Mouse (Mus musculus) lung, embryonic 15.5 days (tissue): ENCODE data around the gene Alk. TPM values are rescaled to one million over a fixed set of nuclear protein-coding genes. Genes with fewer than 3 reads are reported as not detected.
"Not testable (repeated sequence)": the region's sequence is repeated elsewhere in the genome, so short reads cannot be mapped to it uniquely, and the experiment has no call there.

Experiments
- ATAC-seq: fragments of 200-750 bp; cut with Nextera tagmentation; 2 replicates; pipeline ENCODE4 v1.8.0; 2017; ENCODE audit warnings: moderate number of reproducible peaks, borderline replicate concordance; ENCODE audit not compliant: low FRiP score, low TSS enrichment; ENCODE audit errors: extremely low read depth
- H3K27ac ChIP-seq: fragments of 300-500 bp; sonication (generic); 2 replicates; pipeline ENCODE4 v1.5.1; 2015; ENCODE audit warnings: moderate library complexity, mild to moderate bottlenecking, inconsistent platforms
- H3K27me3 ChIP-seq: fragments of 300-500 bp; sonication (generic); 2 replicates; pipeline ENCODE4 v1.6.1; 2015; ENCODE audit warnings: inconsistent platforms
- H3K36me3 ChIP-seq: fragments of 300-500 bp; sonication (generic); 2 replicates; pipeline ENCODE4 v1.6.1; 2015; ENCODE audit warnings: inconsistent platforms
- H3K4me1 ChIP-seq: fragments of 300-500 bp; sonication (generic); 2 replicates; pipeline ENCODE4 v1.6.1; 2015; ENCODE audit warnings: inconsistent platforms
- H3K4me2 ChIP-seq: fragments of 300-500 bp; sonication (generic); 2 replicates; pipeline ENCODE4 v1.6.1; 2015; ENCODE audit warnings: inconsistent platforms, mild to moderate bottlenecking, moderate library complexity
- H3K4me3 ChIP-seq: fragments of 300-500 bp; sonication (generic); 2 replicates; pipeline ENCODE4 v1.5.1; 2015; ENCODE audit warnings: mild to moderate bottlenecking, inconsistent platforms
- H3K9ac ChIP-seq: fragments of 300-500 bp; sonication (generic); 2 replicates; pipeline ENCODE4 v1.6.1; 2015; ENCODE audit warnings: inconsistent platforms
- H3K9me3 ChIP-seq: fragments of 300-500 bp; sonication (generic); 2 replicates; pipeline ENCODE4 v1.6.1; 2016; ENCODE audit warnings: inconsistent platforms
- WGBS: fragments of 180-500 bp; shearing (Covaris S2); methylation state at CpG from one replicate; pipeline ENCODE4 v1.1.7; 2015; 5-methylcytosine and 5-hydroxymethylcytosine counted together
- polyA plus RNA-seq: library from polyadenylated mRNA; unstranded; fragments of >200 nt; fragmentation: Nextera tagmentation; extraction: Ambion mirVana; gene quantifications from 2 replicates; pipeline ENCODE4 v1.2.1, GENCODE M21; 2015

Alk gene
- polyA plus RNA-seq, 1 experiment from 2014 or later = 0.22 TPM

DNA sequence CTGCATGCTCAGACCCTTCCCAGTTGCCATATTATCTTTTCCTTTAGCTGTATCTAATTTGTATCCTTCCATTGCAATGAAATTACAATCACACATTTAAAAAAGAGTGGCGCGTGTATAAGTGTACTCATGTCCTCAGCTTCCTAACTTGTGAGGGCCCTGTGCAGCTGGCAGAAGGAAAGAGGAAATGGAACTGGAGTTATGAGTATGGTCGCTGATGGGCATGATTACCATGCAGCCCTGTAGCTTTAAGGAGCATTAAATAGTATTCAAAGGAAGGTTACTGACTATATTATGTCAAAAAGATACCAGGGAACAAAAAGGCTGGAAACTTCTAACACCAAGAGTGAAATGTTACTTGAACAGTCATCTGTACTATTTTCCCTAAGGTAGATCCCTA is 79.6 kb downstream of the Alk start:
- ATAC-seq = no peak
- WGBS = 86% methylated on average over 3 of the region's 3 CpGs
- Histone ChIP-seq H3K27ac (no peak overlapping the region), H3K9ac (no peak overlapping the region), H3K36me3 (no peaks in the 10 kb centered on the region), H3K9me3 (no peaks in the 10 kb centered on the region), H3K4me3 (no peak overlapping the region), H3K4me1 (no peaks in the 10 kb centered on the region), H3K27me3 (no peaks in the 10 kb centered on the region), H3K4me2 (no peak overlapping the region)

DNA sequence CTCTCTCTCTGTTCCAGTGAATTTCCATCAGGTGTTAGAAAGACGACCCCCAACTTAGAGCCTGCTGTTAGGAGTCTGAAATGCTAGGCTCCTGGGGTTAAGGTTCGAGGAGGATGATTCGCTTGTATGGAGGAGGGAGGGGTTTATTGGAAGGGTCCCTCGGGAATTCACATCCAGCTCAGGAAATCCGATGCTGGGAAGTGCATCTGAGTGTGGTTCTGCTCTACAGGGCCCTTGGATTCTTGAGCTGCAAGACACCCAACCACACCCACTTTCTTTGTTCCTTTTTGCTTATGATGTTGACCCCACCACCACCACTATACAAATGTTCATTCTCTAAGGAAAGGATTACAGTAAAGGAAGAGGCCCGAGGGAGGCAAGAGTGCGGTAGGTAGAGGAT is 81.4 kb downstream of the Alk start:
- no peaks in the 10 kb centered on the region for H3K27me3 ChIP-seq
- H3K36me3 ChIP-seq = no peaks in the 10 kb centered on the region
- ATAC-seq = no peak
- WGBS = 46% methylated on average over 7 of the region's 7 CpGs
- no peaks in the 10 kb centered on the region for H3K4me1 ChIP-seq
- H3K9ac ChIP-seq = no peak overlapping the region
- no peak overlapping the region for H3K27ac ChIP-seq
- no peak overlapping the region for H3K4me3 ChIP-seq
- no peaks in the 10 kb centered on the region for H3K9me3 ChIP-seq
- H3K4me2 ChIP-seq = no peak overlapping the region

- ATAC-seq = no peak
- no peaks in the 10 kb centered on the region for H3K27me3 ChIP-seq
- H3K9ac ChIP-seq = no peak overlapping the region
- H3K36me3 ChIP-seq = no peaks in the 10 kb centered on the region
- WGBS = 16% methylated on average over 4 of the region's 4 CpGs
- H3K4me3 ChIP-seq = no peak overlapping the region
- H3K4me2 ChIP-seq = no peak overlapping the region
- H3K9me3 ChIP-seq = no peaks in the 10 kb centered on the region
- no peaks in the 10 kb centered on the region for H3K4me1 ChIP-seq
- no peak overlapping the region for H3K27ac ChIP-seq
Measured at GRCm38 (mm10) chr17:72522381-72522780, 82.0 kb downstream of the Alk start.

GRCm38 (mm10) chr17:72521353-72521752 is 83.1 kb downstream of the Alk start:
- Histone ChIP-seq H3K27ac (no peak overlapping the region), H3K4me2 (no peak overlapping the region), H3K4me3 (no peak overlapping the region), H3K27me3 (no peaks in the 10 kb centered on the region), H3K4me1 (no peaks in the 10 kb centered on the region), H3K9ac (no peak overlapping the region), H3K9me3 (no peaks in the 10 kb centered on the region), H3K36me3 (no peaks in the 10 kb centered on the region)
- ATAC-seq = no peak
- 80% methylated on average over 5 of the region's 5 CpGs for WGBS

GRCm38 (mm10) chr17:72510746-72511145 is 93.7 kb downstream of the Alk start:
- 39% methylated on average over 6 of the region's 6 CpGs for WGBS
- Histone ChIP-seq H3K4me1 (0 out of 2 replicates have a peak, but pooled peaks cover 3% of the 10 kb centered on the region), H3K27me3 (no peaks in the 10 kb centered on the region), H3K36me3 (no peaks in the 10 kb centered on the region), H3K9me3 (no peaks in the 10 kb centered on the region), H3K27ac (no peak overlapping the region), H3K4me2 (no peak overlapping the region), H3K9ac (no peak overlapping the region), H3K4me3 (no peak overlapping the region)
- no peak for ATAC-seq

GRCm38 (mm10) chr17:72508678-72509394 is 95.6 kb downstream of the Alk start:
- Histone ChIP-seq H3K4me2 (no peak overlapping the region), H3K4me3 (no peak overlapping the region), H3K27ac (peak overlapping the region; percentile 80), H3K9me3 (no peaks in the 10 kb centered on the region), H3K9ac (no peak overlapping the region), H3K27me3 (no peaks in the 10 kb centered on the region), H3K36me3 (no peaks in the 10 kb centered on the region), H3K4me1 (0 out of 2 replicates have a peak, but pooled peaks cover 3% of the 10 kb centered on the region)
- 46% methylated on average over 7 of the region's 7 CpGs for WGBS
- peak; percentile 71; the same call in 1 of the 2 replicates for ATAC-seq

GRCm38 (mm10) chr17:72505213-72505612 is 99.2 kb downstream of the Alk start:
- Histone ChIP-seq H3K27me3 (no peaks in the 10 kb centered on the region), H3K9ac (no peak overlapping the region), H3K4me2 (no peak overlapping the region), H3K4me1 (0 out of 2 replicates have a peak, but pooled peaks cover 3% of the 10 kb centered on the region), H3K4me3 (no peak overlapping the region), H3K9me3 (no peaks in the 10 kb centered on the region), H3K27ac (no peak overlapping the region), H3K36me3 (no peaks in the 10 kb centered on the region)
- no peak for ATAC-seq
- WGBS = 56% methylated on average over 7 of the region's 7 CpGs

GRCm38 (mm10) chr17:72504581-72504980 is 99.8 kb downstream of the Alk start:
- Histone ChIP-seq H3K9me3 (no peaks in the 10 kb centered on the region), H3K9ac (no peak overlapping the region), H3K4me2 (no peak overlapping the region), H3K27ac (no peak overlapping the region), H3K4me1 (0 out of 2 replicates have a peak, but pooled peaks cover 3% of the 10 kb centered on the region), H3K4me3 (no peak overlapping the region), H3K36me3 (no peaks in the 10 kb centered on the region), H3K27me3 (no peaks in the 10 kb centered on the region)
- 73% methylated on average over 6 of the region's 6 CpGs for WGBS
- ATAC-seq = no peak

DNA sequence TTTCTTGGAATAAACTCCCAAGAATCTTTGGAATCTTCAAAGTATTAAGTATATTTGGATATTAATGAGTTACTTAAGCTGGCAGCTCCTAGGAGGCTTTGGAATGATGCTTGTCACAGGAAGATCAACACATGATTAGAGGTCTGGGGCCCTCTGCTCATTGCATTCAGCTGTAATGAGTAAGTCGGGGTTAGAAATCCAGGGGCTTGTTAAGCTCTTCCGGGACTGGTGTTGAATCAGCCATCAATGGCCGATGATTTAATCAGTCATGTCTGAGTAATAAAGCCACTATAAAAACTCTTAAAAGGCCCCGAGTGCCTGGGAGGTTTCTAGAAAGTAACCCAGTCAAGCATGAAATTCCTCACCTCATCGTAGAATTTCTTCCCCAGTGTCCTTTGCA is 109.0 kb downstream of the Alk start:
- H3K4me3 ChIP-seq = no peak overlapping the region
- H3K27me3 ChIP-seq = no peaks in the 10 kb centered on the region
- ATAC-seq = no peak
- 79% methylated on average over 5 of the region's 5 CpGs for WGBS
- H3K9me3 ChIP-seq = no peaks in the 10 kb centered on the region
- no peak overlapping the region for H3K4me2 ChIP-seq
- H3K36me3 ChIP-seq = no peaks in the 10 kb centered on the region
- no peaks in the 10 kb centered on the region for H3K4me1 ChIP-seq
- H3K27ac ChIP-seq = no peak overlapping the region
- H3K9ac ChIP-seq = no peak overlapping the region

DNA sequence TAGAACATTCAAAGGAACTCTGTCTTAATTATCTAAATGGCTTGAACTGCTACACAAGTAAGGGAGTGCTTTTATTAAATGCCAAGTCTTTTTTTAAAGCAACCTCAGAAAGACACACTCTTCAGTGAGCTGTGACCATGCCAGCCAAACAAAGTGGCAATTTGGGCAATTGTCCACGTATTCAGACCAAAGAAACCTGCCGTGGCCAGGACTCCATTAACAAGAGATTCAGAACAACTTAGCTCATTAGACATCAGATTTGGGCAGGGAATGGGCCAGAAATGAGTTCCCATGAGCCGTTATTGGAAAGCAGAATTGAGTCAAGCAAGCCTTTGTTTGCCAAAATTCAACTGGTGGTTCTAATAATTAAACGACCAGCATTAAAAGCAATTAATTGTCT is 118.8 kb downstream of the Alk start:
- 84% methylated on average over 4 of the region's 4 CpGs for WGBS

DNA sequence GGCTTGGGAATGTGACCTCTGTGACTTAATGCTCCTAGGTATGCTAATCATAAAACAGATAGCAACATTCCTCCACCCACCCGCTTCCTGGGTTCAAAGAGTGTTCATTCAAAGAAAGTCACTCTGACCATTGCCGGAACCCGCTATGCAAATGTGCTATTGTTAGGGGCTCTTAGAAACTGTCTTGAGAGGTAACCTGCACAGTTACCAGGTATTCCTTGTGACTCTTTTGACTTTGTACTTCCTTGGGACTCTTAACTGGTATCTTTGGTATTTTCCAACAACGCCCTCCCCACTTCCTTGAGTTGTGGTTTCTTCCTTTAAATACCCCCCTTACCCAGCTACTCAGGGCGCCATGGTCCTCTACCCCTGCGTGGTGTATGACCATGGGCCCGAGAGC is 125.2 kb downstream of the Alk start:
- H3K27me3 ChIP-seq, H3K9ac ChIP-seq, H3K4me2 ChIP-seq, H3K36me3 ChIP-seq, H3K4me3 ChIP-seq, H3K4me1 ChIP-seq, ATAC-seq, H3K9me3 ChIP-seq, H3K27ac ChIP-seq: not testable (repeated sequence)
- WGBS = 86% methylated on average over 7 of the region's 7 CpGs

More for the DNA sequence above, 118.8 kb downstream of the Alk start:
- Histone ChIP-seq H3K4me1 (no peaks in the 10 kb centered on the region), H3K4me3 (no peak overlapping the region), H3K27ac (no peak overlapping the region), H3K36me3 (no peaks in the 10 kb centered on the region), H3K4me2 (no peak overlapping the region), H3K9me3 (no peaks in the 10 kb centered on the region), H3K27me3 (no peaks in the 10 kb centered on the region), H3K9ac (no peak overlapping the region)
- no peak for ATAC-seq

DNA sequence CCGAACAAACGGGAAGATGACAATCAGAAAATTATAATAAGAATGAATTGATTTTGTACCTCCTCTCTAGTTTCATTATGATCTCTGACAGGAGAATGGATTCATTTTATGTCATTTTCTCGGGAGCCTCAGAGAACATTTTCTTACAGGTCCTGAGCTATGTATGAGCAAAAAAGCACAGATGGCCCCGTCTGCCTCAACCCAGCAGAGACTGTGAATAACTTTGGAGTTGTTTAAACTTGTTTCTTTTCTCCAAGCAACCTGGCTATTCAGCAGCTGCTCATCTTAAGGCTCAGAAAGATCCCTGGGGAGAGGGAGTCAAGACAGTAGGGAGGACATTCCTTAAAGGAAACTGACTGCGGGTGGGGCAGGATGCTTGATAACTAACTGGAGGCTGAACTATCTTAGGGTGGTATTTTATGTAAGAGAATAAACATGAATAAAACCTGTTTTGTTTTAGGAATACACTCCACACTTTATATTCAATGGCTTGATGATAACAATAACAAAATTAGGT is 126.5 kb downstream of the Alk start:
- H3K36me3 ChIP-seq = no peaks in the 10 kb centered on the region
- no peaks in the 10 kb centered on the region for H3K4me1 ChIP-seq
- H3K4me2 ChIP-seq = no peak overlapping the region
- H3K9me3 ChIP-seq = no peaks in the 10 kb centered on the region
- no peak for ATAC-seq
- H3K4me3 ChIP-seq = no peak overlapping the region
- no peak overlapping the region for H3K9ac ChIP-seq
- no peaks in the 10 kb centered on the region for H3K27me3 ChIP-seq
- no peak overlapping the region for H3K27ac ChIP-seq
- 60% methylated on average over 5 of the region's 5 CpGs for WGBS
